Mouse (Mus musculus): ENCODE data around the gene Hic2.

Gene Hic2

GRCm38 (mm10) chr16:17276164-17277151, 43.1 kb downstream of the Hic2 start:
- DNase-seq (ENCODE audit: low spot score) = peak; percentile 90

- no peak for DNase-seq (ENCODE audit: low spot score)
Measured at GRCm38 (mm10) chr16:17277342-17278211, 44.2 kb downstream of the Hic2 start.

GRCm38 (mm10) chr16:17280471-17280870, 47.1 kb downstream of the Hic2 start:
- DNase-seq (ENCODE audit: low spot score) = no peak

GRCm38 (mm10) chr16:17283151-17283550, 49.8 kb downstream of the Hic2 start:
- DNase-seq (ENCODE audit: low spot score) = no peak

GRCm38 (mm10) chr16:17287103-17287502, 53.7 kb downstream of the Hic2 start:
- DNase-seq (ENCODE audit: low spot score) = no peak

- no peak for DNase-seq (ENCODE audit: low spot score)
Measured at GRCm38 (mm10) chr16:17291016-17291415, 57.6 kb downstream of the Hic2 start.

GRCm38 (mm10) chr16:17292751-17293150, 59.4 kb downstream of the Hic2 start:
- peak; percentile 77 for DNase-seq (ENCODE audit: low spot score)

- no peak for DNase-seq (ENCODE audit: low spot score)
Measured at GRCm38 (mm10) chr16:17300818-17301217, 67.4 kb downstream of the Hic2 start.

- DNase-seq (ENCODE audit: low spot score) = no peak
Measured at GRCm38 (mm10) chr16:17303521-17304245, 70.3 kb downstream of the Hic2 start.

- DNase-seq (ENCODE audit: low spot score) = no peak
Measured at GRCm38 (mm10) chr16:17307461-17307860, 74.1 kb downstream of the Hic2 start.

- no peak for DNase-seq (ENCODE audit: low spot score)
Measured at GRCm38 (mm10) chr16:17309036-17309435, 75.7 kb downstream of the Hic2 start.

- DNase-seq (ENCODE audit: low spot score) = no peak
Measured at GRCm38 (mm10) chr16:17312531-17312930, 79.2 kb downstream of the Hic2 start.

Measured in urinary bladder, postnatal 25 days (tissue).